Mouse (Mus musculus): ENCODE results near the gene Vwa3a. TPM values are rescaled to one million over a fixed set of nuclear protein-coding genes. Genes with fewer than 3 reads are reported as not detected.

Vwa3a gene
- total RNA-seq, 2 experiments from 2014 or later = 12.2 to 18.0 TPM

DNA sequence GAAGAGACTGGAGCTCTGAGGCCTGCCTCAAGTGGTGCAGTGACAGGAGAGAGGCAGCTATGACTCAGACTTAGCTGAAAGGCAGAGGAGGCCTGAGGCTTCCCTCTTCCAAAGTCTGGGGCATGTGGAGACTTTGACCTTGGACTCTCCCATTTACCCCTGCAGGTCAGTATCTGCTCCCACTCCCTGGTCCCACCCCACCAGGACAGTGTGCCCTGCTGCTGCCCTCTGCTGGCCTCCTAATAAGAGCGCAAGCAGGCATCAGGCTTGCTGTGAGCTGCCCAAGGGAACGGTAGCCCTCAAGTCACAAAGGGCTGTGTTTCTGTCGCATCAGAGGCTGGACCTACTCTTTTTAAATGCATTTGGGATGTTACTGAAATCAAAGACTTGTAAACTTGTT lies 87.3 kb downstream of the Vwa3a start:
- DNase-seq (ENCODE audit: low spot score in 2 of 2) = no peak

DNA sequence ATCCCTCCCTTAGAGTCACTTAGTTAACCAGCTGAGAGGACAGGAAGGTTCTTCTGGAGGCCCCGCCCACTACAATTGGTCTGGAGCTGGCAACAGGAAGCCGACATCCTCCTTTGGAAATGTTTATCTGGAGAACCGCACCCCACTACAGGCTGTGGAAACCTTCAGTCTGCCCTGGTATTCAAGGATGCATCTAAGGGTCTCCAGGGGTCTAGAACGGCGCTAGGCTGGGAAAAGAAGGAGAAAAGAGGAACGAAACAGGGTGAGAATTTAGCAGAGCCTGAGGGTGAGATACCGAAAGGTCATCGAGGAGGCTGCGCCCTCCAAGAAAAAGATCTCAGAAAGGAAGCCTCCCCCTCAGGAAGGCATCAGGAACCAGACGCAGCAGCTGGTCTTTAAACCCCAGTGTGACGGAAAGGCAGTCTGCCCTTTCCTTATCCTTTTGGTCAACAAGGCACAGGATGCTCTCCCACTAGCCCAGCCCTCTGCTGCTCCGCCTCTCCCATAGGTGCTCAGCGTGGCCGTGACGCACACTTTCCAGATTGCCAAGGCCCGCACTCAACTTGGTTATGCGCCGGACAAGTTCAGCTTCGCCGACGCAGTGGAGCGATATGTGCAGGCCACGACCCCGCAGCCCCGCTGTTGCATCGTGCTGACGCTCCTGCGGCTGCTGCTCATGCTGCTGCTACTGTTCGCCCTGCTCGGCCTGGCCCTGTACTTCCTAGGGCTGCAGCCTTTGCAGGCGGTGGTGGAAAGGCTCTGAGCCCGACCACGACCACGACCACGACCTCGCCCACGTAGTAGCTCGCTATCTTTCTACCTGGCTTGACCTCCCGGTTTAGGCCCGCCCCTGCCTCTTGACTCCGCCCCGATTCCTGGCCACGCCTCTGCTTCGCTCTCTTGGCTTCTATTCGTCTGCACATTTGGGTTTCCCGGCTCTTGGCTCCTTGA lies 91.6 kb downstream of the Vwa3a start:
- intact Hi-C loops (cut with DNase I) = loop anchor here (10.0 kb wide), 1 partner anchor 234 kb away; no protein-coding TSS in a partner anchor
- peak; percentile 48 to 72 for DNase-seq (ENCODE audit: low spot score in 2 of 2)

More for the DNA sequence above, 87.3 kb downstream of the Vwa3a start:
- intact Hi-C loops (cut with DNase I) = no loop called here

- DNase-seq (ENCODE audit: low spot score in 2 of 2) = no peak
- intact Hi-C loops (cut with DNase I) = loop anchor here (10.0 kb wide), 1 partner anchor 230 kb away; no protein-coding TSS in a partner anchor
Observed at GRCm38 (mm10) chr7:120834426-120834825, 95.3 kb downstream of the Vwa3a start.

DNA sequence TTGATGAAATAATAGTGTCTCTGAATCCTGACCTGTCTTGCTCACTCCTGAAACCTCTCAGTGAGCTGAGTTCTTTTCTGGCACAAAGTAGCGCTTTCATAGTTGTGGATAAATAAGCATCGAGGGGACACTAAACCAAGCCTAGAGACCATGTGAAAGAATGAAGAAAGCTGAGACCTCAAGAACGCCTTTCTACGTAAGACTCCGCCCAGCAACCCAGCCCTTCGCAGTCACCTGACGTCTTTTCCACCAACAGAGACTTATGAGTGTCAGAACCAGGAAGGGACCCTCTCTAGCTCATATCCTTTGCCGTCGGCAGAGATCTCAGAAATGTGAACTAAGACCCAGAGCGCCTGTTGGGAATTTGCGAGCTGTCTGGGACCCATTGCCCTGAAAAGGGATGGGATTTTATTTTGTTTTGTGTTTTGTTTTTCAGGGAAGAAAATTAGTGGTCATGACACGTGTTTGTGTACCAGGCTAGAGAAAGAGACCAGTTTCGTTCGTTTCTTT lies 95.8 kb downstream of the Vwa3a start:
- intact Hi-C loops (cut with DNase I) = loop anchor here (1.0 to 10.0 kb wide), 2 partner anchors 82 to 230 kb away; partner anchors contain the start of gene Polr3e
- DNase-seq (ENCODE audit: low spot score in 2 of 2) = peak; percentile 67 to 86

GRCm38 (mm10) chr7:120835449-120836359 lies 96.6 kb downstream of the Vwa3a start:
- DNase-seq (ENCODE audit: low spot score in 2 of 2) = peak; percentile 97
- intact Hi-C loops (cut with DNase I) = loop anchor here (1.0 to 10.0 kb wide), 2 partner anchors 82 to 229 kb away; partner anchors contain the start of gene Polr3e

DNA sequence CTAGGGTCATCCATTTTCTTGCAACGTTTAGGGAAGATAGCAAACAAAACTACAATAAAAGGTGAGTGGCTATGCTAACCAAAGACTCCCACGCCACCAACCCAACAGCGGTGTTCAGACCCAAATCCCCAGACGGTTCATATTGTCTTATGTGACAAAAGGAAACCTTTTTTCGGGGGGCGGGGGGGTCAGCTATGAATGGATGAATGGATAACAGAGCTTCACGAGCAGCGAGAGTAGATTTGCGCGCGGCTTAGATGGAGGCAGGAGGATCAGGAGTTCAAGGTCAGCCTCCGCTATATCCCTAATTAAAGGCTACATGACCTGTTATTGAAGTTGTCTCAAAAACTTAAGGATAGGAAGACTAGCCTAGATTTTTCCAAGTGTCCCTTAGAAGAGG lies 97.2 kb downstream of the Vwa3a start:
- DNase-seq (ENCODE audit: low spot score in 2 of 2) = no peak
- intact Hi-C loops (cut with DNase I) = loop anchor here (10.0 kb wide), 1 partner anchor 228 kb away; no protein-coding TSS in a partner anchor

DNA sequence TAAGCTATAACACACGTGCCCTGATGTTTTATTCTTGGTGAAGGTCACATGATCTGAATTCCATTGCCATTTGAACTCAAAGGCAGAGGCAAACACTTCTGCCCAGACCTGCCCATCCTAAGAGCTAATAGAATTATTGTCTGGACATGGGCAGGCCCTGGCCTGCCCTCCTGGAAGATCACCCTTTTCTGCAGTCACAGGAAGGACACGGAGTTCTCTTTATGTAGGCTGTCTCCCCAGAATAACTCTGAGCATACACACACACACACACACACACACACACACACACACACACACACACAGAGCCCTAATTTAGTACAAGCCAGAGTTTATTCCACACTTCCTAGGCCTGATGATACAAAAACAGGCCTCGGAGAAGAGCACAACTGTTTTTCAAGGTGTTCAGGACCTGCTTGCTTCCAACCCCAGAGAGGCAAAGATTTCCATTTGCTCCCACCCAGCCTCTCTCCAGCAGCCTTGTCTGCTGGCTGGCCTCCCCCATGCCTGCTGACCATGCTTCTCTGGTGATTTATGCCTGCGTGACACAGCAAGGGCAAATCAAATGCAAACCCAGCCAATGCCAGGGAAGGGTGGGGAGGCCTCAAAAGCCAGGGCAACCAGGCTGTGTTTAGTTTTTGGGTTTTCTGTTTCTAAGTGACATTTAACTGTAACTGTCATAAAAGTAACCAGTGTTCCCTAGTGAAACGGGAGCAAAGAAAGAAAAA lies 99.5 kb downstream of the Vwa3a start:
- DNase-seq (ENCODE audit: low spot score in 2 of 2) = no peak
- intact Hi-C loops (cut with DNase I) = loop anchor here (10.0 kb wide), 1 partner anchor 226 kb away; no protein-coding TSS in a partner anchor

DNA sequence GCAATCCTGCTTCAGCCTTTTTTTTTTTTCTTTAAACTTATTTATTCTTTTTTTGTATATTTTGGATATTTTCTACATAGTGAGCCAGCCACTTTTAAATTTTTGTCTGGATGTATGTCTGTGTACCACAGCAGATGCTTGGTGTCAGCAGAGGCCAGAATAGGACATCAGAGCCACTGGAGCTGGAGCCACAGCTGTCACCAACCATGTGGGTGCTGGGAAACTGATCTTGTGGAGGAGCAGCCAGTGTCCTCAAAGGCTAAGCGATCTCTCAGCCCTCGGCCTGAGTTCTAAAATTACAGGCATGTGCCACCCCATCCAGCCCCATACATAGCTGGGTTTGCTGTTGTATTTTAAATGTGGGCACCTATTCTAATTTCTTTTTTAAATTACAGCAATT lies 100.7 kb downstream of the Vwa3a start:
- intact Hi-C loops (cut with DNase I) = loop anchor here (5.0 to 10.0 kb wide), 3 partner anchors 43 to 225 kb away; partner anchors contain the start of gene Mettl9
- no peak for DNase-seq (ENCODE audit: low spot score in 2 of 2)

DNA sequence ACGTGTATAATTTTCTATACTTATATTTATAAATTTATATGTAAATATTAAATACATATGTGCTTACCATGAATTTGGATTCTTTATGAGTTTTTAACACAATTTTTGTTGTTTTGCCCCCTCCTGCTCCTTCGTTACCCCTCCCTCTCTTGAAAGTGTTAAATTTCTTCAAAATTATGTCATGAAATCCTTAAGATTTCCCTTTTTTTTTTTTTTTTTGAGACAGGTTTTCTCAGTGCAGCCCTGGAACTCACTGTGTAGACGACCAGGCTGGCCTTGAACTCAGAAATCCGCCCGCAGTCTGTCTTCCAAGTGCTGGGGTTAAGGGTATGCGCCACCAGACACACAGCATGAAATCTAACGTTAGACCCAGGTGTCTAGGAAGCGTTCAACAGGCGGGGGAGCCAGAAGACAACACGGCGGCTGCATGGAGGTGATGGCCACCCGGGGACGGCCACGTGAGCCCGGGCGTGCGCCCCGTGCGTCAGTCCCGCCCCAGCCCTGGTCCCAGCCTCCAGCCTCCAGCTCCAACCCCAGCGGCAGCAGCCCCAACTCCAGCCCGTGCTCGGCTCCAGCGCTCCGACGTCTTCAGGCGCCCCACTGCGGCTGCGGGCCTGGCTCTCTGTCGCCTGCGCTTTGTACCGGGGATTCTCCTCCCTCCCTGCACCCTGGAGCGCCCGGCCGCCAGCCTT lies 103.4 kb downstream of the Vwa3a start, which contains the start of gene Eef2k:
Gene Eef2k (plus strand): TSS at position 487 of the 692 bp plus-strand sequence.
- intact Hi-C loops (cut with DNase I) = loop anchor here (2.0 to 5.0 kb wide), 3 partner anchors 40 to 190 kb away; partner anchors contain the start of genes Mettl9 and Polr3e
- peak; percentile 87 to 92 for DNase-seq (ENCODE audit: low spot score in 2 of 2)

GRCm38 (mm10) chr7:120843037-120843621 lies 104.0 kb downstream of the Vwa3a start:
- intact Hi-C loops (cut with DNase I) = loop anchor here (2.0 to 5.0 kb wide), 3 partner anchors 39 to 189 kb away; partner anchors contain the start of genes Mettl9 and Polr3e

GRCm38 (mm10) chr7:120843852-120844435 lies 104.8 kb downstream of the Vwa3a start:
- peak in 1 of 2 experiments; percentile 25 for DNase-seq (ENCODE audit: low spot score in 2 of 2)
- intact Hi-C loops (cut with DNase I) = loop anchor here (2.0 to 5.0 kb wide), 3 partner anchors 38 to 188 kb away; partner anchors contain the start of genes Mettl9 and Polr3e

More at GRCm38 (mm10) chr7:120843037-120843621, 104.0 kb downstream of the Vwa3a start:
- peak; percentile 81 to 91 for DNase-seq (ENCODE audit: low spot score in 2 of 2)

- DNase-seq (ENCODE audit: low spot score in 2 of 2) = no peak
- intact Hi-C loops (cut with DNase I) = loop anchor here (5.0 kb wide), 2 partner anchors 38 to 188 kb away; partner anchors contain the start of gene Mettl9
Observed at GRCm38 (mm10) chr7:120844689-120845088, 105.6 kb downstream of the Vwa3a start.

GRCm38 (mm10) chr7:120848831-120849512 lies 109.9 kb downstream of the Vwa3a start:
- intact Hi-C loops (cut with DNase I) = no loop called here
- no peak for DNase-seq (ENCODE audit: low spot score in 2 of 2)

DNA sequence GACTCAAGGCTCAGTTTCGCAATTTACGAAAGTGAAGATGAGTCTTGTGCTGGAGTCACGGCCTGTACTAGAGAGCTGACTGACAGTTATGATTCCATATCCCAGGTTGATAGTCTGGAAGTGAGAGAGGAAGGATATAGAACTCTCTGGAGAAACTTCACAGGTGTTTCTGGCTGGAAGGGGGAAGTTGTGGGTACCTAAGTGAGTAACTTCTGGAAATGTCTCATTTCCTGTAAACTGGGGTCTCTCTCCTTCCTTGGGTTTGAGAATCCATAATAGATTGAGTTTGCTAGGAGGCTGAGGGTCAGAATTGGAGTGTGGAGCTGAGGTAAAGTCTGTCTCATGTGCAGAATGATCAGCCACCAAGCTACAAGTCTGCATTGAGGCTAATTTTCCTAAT lies 111.0 kb downstream of the Vwa3a start:
- intact Hi-C loops (cut with DNase I) = no loop called here
- no peak for DNase-seq (ENCODE audit: low spot score in 2 of 2)

All from left cerebral cortex, postnatal 25 days (tissue).